Mouse (Mus musculus) embryonic facial prominence, embryonic 15.5 days (tissue): ENCODE results near the gene Tcf3. TPM values are rescaled to one million over a fixed set of nuclear protein-coding genes. Genes with fewer than 3 reads are reported as not detected.

ENCODE experiments used
- ATAC-seq: fragments of 200-750 bp; cut with Nextera tagmentation; 2 replicates; pipeline ENCODE4 v1.8.0; 2017; ENCODE audit warnings: low read depth, moderate TSS enrichment; ENCODE audit not compliant: insufficient number of reproducible peaks, low FRiP score, low TSS enrichment
- H3K27ac ChIP-seq: fragments of 300-500 bp; sonication (generic); replicated peaks from 2 replicates; pipeline ENCODE4 v1.5.1; 2015; ENCODE audit warnings: mild to moderate bottlenecking, inconsistent platforms
- H3K27me3 ChIP-seq: fragments of 300-500 bp; sonication (generic); 2 replicates; pipeline ENCODE4 v1.6.1; 2015; ENCODE audit warnings: inconsistent platforms
- H3K36me3 ChIP-seq: fragments of 300-500 bp; sonication (generic); 2 replicates; pipeline ENCODE4 v1.6.1; 2015; ENCODE audit warnings: mild to moderate bottlenecking, inconsistent platforms
- H3K4me1 ChIP-seq: fragments of 300-500 bp; sonication (generic); 2 replicates; pipeline ENCODE4 v1.6.1; 2015; ENCODE audit warnings: inconsistent platforms
- H3K4me2 ChIP-seq: fragments of 300-500 bp; sonication (generic); replicated peaks from 2 replicates; pipeline ENCODE4 v1.6.1; 2015; ENCODE audit warnings: mild to moderate bottlenecking, inconsistent platforms
- H3K4me3 ChIP-seq: fragments of 300-500 bp; sonication (generic); replicated peaks from 2 replicates; pipeline ENCODE4 v1.5.1; 2015; ENCODE audit warnings: mild to moderate bottlenecking, inconsistent platforms
- H3K9ac ChIP-seq: fragments of 300-500 bp; sonication (generic); 2 replicates; pipeline ENCODE4 v1.6.1; 2015; ENCODE audit warnings: inconsistent platforms
- H3K9me3 ChIP-seq: fragments of 300-500 bp; sonication (generic); replicated peaks from 2 replicates; pipeline ENCODE4 v1.6.1; 2016; ENCODE audit warnings: inconsistent platforms
- WGBS: fragments of 180-500 bp; shearing (Covaris S2); methylation state at CpG from one replicate; pipeline ENCODE4 v1.1.7; 2015; 5-methylcytosine and 5-hydroxymethylcytosine counted together
- polyA plus RNA-seq: library from polyadenylated mRNA; unstranded; fragments of >200 nt; fragmentation: Nextera tagmentation; extraction: Ambion mirVana; gene quantifications from 2 replicates; pipeline ENCODE4 v1.2.1, GENCODE M21; 2015

The Tcf3 gene
- polyA plus RNA-seq, 1 experiment from 2014 or later = 135 TPM

DNA sequence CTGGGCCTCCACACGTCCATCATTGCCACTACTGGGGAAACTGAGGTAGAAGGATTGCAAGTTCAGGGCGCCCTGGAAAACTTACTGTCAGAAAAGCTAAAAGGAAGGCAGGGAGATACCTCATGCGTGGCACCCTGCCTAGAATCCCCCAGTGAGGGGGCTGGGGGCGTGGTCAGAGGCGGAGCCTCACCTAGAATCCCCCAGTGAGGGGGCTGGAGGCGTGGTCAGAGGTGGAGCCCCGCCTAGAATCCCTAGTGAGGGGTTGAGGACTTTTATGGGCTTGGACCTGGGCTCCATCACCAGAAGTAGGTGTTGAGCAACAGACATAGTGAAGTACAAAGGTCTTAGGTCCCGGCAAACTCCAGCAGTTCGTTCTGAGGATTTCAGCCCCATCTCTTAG is 2.8 kb upstream of the Tcf3 start:
- Histone ChIP-seq H3K4me3 (peak overlapping the region; percentile 8), H3K27me3 (no peaks in the 10 kb centered on the region), H3K9ac (no peak overlapping the region), H3K9me3 (no peaks in the 10 kb centered on the region), H3K27ac (peak overlapping the region; percentile 78), H3K36me3 (no peaks in the 10 kb centered on the region), H3K4me1 (peaks cover 23% of the 10 kb centered on the region), H3K4me2 (no peak overlapping the region)
- 9% methylated on average over 9 of the region's 9 CpGs for WGBS
- no peak for ATAC-seq

DNA sequence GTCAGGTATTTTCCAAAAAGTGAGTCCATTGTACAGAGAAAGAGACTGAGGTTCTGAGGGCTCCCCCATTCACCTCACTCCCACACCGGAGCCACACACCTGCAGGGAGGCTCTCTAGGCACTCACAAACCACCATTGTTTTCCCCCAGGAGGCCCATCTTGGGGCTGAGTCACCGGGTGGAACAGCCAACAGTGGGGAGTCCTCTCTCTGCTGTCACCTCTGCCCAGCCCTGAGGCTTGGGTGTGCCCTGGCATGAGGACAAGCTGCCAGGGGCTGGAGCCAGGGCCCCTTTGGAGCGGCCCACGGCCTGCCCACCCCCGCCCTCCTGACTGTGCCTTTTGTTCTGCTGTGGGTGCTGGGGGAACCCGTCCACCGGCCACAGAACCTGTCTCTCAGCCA is 2.3 kb upstream of the Tcf3 start:
- H3K4me3 ChIP-seq = peak overlapping the region; percentile 8; the same call in 1 of the 2 replicates
- no peaks in the 10 kb centered on the region; the same call in 1 of the 2 replicates for H3K36me3 ChIP-seq
- H3K27me3 ChIP-seq = no peaks in the 10 kb centered on the region
- ATAC-seq = no peak
- peaks cover 28% of the 10 kb centered on the region for H3K4me1 ChIP-seq
- peak overlapping the region; percentile 78 for H3K27ac ChIP-seq
- WGBS = 32% methylated on average over 7 of the region's 7 CpGs
- H3K4me2 ChIP-seq = no peak overlapping the region
- no peak overlapping the region for H3K9ac ChIP-seq
- no peaks in the 10 kb centered on the region for H3K9me3 ChIP-seq

DNA sequence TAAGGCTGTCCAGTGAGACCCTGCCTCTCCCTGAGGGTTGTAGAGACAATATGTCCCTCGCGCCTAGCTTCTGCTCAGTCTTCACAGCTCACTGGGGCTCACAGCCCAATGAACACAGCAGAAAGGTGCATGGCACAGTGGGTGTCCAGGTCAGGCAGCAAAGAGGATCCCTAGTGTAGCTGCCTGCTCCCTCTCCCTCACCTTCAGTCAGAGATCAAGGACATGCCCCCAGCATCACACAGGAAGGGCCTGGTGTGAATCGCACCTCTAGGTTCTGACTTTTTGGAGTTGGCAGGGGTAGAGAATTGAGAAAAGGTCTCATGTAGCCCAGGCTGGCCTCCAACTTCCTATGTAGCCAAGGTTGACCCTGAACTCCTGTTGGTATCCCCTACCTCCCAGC is 1.4 kb upstream of the Tcf3 start:
- ATAC-seq = no peak
- Histone ChIP-seq H3K4me2 (no peak overlapping the region), H3K27ac (no peak overlapping the region), H3K4me3 (no peak overlapping the region), H3K36me3 (peaks cover 9% of the 10 kb centered on the region), H3K9me3 (no peaks in the 10 kb centered on the region), H3K9ac (no peak overlapping the region), H3K27me3 (no peaks in the 10 kb centered on the region), H3K4me1 (peaks cover 30% of the 10 kb centered on the region)
- WGBS = 77% methylated on average over 3 of the region's 3 CpGs

DNA sequence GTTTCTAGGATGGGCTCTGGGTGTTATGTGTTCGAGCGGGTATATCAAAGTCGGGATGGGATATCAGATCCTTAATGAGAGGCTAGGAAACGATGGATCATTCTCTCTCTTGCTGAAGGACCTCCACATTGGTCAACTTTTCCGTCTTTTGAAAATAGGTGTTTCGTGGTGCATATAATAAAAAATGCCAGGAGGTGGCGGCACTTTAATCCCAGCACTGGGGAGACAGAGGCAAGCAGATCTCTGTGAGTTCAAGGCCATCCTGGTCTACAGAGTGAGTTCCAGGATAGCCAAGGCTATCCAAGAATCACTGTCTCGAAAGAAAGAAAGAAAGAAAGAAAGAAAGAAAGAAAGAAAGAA is 766 bp upstream of the Tcf3 start:
- peak overlapping the region; percentile 9; the same call in 1 of the 2 replicates for H3K27ac ChIP-seq
- H3K36me3 ChIP-seq = peaks cover 15% of the 10 kb centered on the region
- no peaks in the 10 kb centered on the region for H3K27me3 ChIP-seq
- peak overlapping the region; percentile 97 for H3K4me3 ChIP-seq
- no peaks in the 10 kb centered on the region for H3K9me3 ChIP-seq
- no peak overlapping the region for H3K9ac ChIP-seq
- peaks cover 34% of the 10 kb centered on the region for H3K4me1 ChIP-seq
- 0 out of 2 replicates have a peak overlapping the region, but pooled peaks have one; percentile 1 for H3K4me2 ChIP-seq
- no peak for ATAC-seq
- 13% methylated on average over 8 of the region's 8 CpGs for WGBS

DNA sequence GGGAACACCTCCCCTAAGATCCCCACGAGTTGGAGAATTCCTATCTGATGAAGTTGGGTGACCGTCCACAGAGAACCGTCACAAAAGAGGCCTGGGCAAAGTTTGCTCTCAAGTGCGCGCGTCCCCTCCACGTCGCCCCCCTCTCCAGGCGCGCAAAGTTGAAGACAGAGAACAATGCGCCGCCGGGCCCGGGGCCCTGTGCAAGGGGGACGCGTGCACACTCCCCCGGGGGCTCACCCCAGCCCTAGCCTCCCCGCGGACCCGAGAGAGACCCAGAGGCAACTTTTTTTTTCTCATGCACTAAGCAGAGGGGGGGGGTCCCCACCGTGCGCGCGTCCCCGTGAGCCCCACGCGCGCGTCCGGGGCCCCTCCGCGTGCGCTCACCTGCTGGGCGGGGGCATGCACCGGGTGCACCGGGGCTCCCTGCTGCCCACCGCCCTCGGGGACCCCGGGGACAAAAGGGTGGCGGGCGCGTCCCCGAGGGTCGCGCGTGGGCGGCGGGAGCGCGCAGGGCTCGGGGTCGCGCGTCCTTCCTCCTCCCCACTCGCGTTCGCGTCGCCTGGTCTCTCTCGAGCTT is 423 bp downstream of the Tcf3 start:
- WGBS = under 1% methylated on average over 54 of the region's 60 CpGs
- Histone ChIP-seq H3K36me3 (peaks cover 27% of the 10 kb centered on the region), H3K9me3 (no peaks in the 10 kb centered on the region), H3K9ac (peak overlapping the region; percentile 99), H3K4me2 (peak overlapping the region; percentile 81), H3K4me3 (peak overlapping the region; percentile 97), H3K4me1 (peaks cover 34% of the 10 kb centered on the region), H3K27me3 (no peaks in the 10 kb centered on the region), H3K27ac (peak overlapping the region; percentile 95)
- 0 out of 2 replicates have a peak, but pooled peaks have one; percentile 0 for ATAC-seq

DNA sequence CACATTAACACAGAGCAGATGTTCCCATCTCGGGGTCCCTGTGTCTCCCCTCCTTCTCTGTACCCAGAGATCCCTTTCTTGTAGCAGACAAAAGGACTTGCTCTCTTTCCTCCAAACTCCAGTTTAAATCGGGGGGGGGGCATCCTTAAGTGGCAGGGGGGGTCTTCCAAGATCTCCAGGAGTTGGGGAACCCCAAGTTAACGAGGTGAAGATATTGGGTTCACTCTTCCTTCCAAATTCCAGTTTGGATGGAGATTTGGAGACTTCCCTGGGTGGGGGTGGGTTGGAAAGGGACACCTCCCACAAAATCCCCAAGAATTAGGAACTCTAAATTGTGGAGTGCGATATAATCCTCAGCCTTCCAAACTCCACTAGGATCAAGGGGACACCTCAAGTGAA is 1.1 kb downstream of the Tcf3 start:
- Histone ChIP-seq H3K27me3 (no peaks in the 10 kb centered on the region), H3K4me1 (peaks cover 34% of the 10 kb centered on the region), H3K9ac (peak overlapping the region; percentile 99), H3K27ac (peak overlapping the region; percentile 95), H3K4me2 (peak overlapping the region; percentile 81), H3K9me3 (no peaks in the 10 kb centered on the region), H3K4me3 (peak overlapping the region; percentile 97), H3K36me3 (peaks cover 33% of the 10 kb centered on the region)
- ATAC-seq = no peak
- WGBS = 0% methylated on average over 4 of the region's 4 CpGs

DNA sequence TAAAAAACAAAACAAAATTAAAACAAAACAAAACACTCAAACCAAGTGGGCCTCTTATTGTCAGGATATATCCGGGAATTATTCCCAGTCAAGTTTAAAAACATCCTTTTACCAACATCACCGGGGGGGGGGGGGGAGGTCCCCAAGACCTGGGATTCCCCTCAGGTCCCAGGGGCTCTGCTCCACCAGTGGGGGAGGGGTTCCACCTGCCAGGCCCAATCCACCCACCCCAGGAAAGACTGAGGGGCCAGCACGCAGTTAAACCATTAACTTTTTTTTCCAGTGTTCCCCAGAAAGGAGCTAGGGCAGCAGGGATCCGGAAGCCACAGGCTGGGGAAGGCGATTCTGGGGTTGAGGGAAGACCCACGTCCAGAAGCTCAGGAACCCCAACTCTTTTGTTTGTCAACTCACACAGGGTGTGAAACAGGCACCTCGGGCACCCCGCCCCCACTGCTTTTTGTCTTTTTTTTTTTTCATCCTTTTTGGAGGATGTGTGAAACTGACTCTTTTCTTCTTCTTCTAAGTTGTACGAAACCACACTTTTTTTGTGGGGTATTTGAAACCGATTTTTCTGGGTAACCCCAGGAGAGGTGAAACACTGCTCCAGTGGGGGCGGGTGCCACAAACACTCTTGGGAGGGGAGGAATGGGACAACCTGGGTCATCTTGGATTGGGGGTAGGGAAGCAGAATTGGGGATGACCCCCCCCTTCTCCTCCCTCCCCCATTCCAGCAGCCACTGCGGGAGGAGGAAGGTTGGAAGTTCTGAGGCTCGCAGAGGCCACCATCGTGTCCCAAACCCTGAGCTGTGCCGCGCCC is 1.7 kb downstream of the Tcf3 start:
- Histone ChIP-seq H3K36me3 (peaks cover 39% of the 10 kb centered on the region), H3K9me3 (no peaks in the 10 kb centered on the region), H3K4me1 (peaks cover 34% of the 10 kb centered on the region), H3K4me2 (peak overlapping the region; percentile 81), H3K27ac (peak overlapping the region; percentile 95), H3K9ac (peak overlapping the region; percentile 99), H3K4me3 (peak overlapping the region; percentile 97), H3K27me3 (no peaks in the 10 kb centered on the region)
- no peak for ATAC-seq
- 14% methylated on average over 16 of the region's 16 CpGs for WGBS

DNA sequence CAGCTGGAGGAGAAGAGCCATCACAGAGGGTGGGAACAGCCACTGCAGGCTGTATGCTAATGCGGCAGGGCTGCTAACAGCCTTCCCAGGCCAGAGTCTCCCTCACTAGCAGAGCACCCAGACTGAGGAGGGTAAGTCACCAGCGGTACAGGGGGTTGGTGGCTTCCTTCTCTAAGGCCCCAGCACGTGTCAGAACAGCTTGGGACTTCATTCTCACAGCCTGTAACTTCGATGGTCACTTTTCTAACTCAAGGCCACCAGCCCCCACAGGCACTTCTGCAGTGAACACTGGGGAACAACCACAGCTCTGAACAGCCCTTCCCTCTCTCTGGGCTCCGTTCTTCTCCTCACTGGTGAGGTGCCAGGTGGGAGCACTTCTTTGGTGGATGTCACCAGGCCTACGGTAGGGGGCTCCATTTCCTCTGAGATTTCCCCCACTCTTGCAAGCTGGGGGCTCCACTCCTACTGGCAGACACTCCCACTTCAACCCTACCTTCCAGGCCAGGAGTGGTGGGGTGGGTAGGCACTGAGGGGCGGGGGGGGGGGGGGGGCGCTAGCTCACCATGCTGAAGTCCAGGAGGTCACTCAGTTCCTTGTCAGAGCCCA is 3.0 kb downstream of the Tcf3 start:
- ATAC-seq = no peak
- Histone ChIP-seq H3K9ac (no peak overlapping the region), H3K4me3 (0 out of 2 replicates have a peak overlapping the region, but pooled peaks have one; percentile 1), H3K4me2 (no peak overlapping the region), H3K27ac (no peak overlapping the region), H3K4me1 (peaks cover 25% of the 10 kb centered on the region), H3K9me3 (0 out of 2 replicates have a peak, but pooled peaks cover under 1% of the 10 kb centered on the region), H3K36me3 (peaks cover 52% of the 10 kb centered on the region), H3K27me3 (no peaks in the 10 kb centered on the region)
- WGBS = 74% methylated on average over 6 of the region's 8 CpGs

DNA sequence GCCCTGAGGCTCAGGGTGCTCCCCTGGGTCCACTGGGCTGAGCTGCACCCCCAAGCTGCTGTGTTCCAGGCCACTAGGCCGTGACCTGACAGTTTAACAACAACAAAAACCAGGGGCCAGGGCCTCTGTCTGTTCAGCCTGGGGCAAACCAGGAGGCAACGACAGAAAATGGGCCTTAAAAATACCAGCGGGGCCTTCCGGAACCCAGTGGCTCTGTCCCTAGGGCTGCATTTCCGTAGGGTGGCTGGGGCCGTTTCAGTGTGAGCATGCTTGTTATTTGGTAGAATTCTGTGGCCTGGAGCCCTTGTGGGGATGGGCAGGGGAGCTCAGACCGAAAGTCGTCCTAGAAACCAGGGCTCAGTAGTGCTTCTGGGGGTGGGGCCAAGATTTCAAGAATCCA is 3.6 kb downstream of the Tcf3 start:
- Histone ChIP-seq H3K4me2 (no peak overlapping the region), H3K9ac (no peak overlapping the region), H3K9me3 (0 out of 2 replicates have a peak, but pooled peaks cover 5% of the 10 kb centered on the region), H3K27ac (no peak overlapping the region), H3K4me1 (peaks cover 23% of the 10 kb centered on the region), H3K36me3 (peaks cover 59% of the 10 kb centered on the region), H3K27me3 (no peaks in the 10 kb centered on the region), H3K4me3 (no peak overlapping the region)
- no peak for ATAC-seq
- 80% methylated on average over 8 of the region's 8 CpGs for WGBS

DNA sequence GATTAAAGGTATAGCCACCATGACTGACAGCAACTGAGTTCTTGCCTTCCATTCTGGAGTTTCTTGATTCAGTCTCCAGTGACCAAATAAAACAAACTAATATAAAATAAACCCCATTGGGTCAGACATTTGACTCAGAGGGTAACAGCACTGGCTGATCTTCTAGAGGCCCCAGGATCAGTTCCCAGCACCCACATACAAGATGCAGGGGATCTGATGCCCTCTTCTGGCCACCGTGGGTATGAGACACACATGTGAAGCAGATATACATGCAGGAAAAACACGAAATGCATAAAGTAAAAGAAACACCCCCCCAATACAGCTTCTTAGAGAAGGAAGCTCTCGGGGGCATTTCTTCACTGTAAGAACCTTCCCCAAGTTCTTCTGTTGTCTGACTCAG is 8.4 kb downstream of the Tcf3 start:
- H3K4me2 ChIP-seq = no peak overlapping the region
- 0 out of 2 replicates have a peak, but pooled peaks cover 5% of the 10 kb centered on the region for H3K9me3 ChIP-seq
- WGBS = 93% methylated on average over 3 of the region's 3 CpGs
- H3K4me3 ChIP-seq = no peak overlapping the region
- H3K4me1 ChIP-seq = peaks cover 17% of the 10 kb centered on the region; the same call in 1 of the 2 replicates
- no peaks in the 10 kb centered on the region for H3K27me3 ChIP-seq
- H3K36me3 ChIP-seq = peaks cover 94% of the 10 kb centered on the region
- no peak for ATAC-seq
- no peak overlapping the region for H3K27ac ChIP-seq
- H3K9ac ChIP-seq = no peak overlapping the region

DNA sequence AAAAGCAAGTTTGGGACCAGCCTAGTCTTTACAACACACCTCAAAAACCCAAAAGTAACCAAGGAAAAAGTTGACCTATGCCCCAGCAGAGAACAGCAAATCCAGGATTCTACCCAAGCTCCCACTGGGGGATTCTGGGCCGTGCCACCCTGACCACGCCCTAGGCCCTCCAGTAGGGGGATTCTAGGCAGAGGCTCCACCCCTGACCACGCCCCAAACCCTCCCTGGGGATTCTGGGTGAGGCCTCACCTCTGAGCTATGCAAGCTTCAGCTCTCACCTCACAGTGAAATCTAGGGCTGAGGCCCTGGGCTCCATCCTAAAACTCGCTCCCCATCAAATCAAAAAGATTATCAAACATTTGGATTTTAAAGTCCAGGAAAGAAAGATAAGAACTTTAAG is 9.9 kb downstream of the Tcf3 start:
- no peak for ATAC-seq
- Histone ChIP-seq H3K4me1 (peaks cover 25% of the 10 kb centered on the region), H3K4me3 (no peak overlapping the region), H3K9ac (no peak overlapping the region), H3K9me3 (0 out of 2 replicates have a peak, but pooled peaks cover 5% of the 10 kb centered on the region), H3K27me3 (no peaks in the 10 kb centered on the region), H3K27ac (no peak overlapping the region), H3K36me3 (peaks cover 94% of the 10 kb centered on the region), H3K4me2 (no peak overlapping the region)
- 49% methylated on average over 4 of the region's 4 CpGs for WGBS
